Mouse (Mus musculus): Measurements from ENCODE around the gene Tmem143.

DNA sequence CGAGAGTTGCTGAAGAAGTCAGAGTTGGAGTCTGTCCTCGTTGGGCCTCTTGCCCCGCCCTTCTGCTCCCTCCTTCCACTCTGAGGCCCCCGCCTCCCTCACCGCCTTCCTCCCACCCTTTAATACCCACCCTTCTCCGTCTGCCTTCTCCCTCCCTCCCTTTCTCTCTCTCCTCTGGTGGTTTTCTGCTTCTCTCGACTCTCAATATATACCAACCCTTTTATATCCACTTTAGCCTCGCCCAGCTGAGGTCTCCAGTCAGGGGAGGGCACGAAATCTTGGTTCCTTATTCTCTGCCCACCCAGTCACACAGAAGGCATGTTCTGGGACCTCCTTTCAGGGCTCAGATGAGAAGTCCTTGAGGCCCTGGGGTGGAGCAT lies 24.5 kb downstream of the Tmem143 start, which contains the start of gene Emp3:
- no peak for TF ChIP-seq CTCF (IDR thresholded peaks at IDR 0.05; ENCODE audit: low read depth)
- no peak for TF ChIP-seq EP300 (IDR thresholded peaks at IDR 0.05; ENCODE audit: low read depth)

Measured in liver, postnatal 0 days (tissue).